Mouse (Mus musculus) kidney, postnatal 36 days (tissue): Measurements from ENCODE around the gene Ralgps1.

Experiments used
- DNase-seq, 2 experiments: peaks; one replicate each; pipeline ENCODE4 v3.0.0; 2021 to 2022; ENCODE audit warnings: mixed read lengths in 2 of 2

Ralgps1 gene

DNA sequence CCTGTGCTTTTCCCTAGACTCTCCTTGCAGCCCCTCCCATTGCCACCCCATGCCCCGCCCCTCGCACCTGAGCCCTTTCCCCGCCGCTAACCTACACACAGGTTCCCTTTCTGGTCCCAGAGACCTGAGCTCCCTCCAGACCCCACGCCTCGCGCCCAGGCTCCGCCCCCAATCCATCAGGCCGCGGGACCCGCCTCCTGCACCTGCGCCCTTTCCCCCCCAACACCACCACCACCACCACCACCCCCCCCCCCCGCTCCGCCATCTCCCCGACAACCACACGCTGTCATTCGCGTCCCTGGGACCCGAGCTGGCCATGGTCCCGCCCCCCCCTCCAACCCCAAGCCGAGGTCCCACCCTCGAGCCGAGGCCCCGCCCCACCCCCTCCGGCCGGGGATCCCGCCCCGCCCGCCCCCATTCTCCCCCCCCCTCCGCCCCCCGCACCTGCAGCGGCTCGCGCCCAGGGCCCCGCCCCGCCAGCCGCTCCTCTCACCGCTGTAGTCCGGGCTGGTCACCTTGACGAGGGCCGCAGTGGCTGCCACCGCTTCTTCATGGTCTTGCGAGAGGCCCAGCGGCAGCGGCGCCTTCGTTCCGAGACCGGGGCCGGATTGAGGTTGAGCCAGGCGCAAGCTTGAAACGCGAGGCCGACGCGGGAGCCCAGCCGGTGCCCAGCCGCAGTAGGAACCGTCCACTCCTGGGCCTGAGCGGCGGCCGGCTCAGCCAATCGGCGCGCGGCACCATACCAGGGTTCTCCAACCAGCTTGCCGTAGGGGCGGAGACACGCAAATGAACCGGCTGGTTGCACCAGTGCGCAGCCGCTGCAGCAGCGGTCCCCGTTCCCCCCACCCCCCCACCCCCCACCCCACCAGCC, at the start of gene Ralgps1:
TSS of gene Ralgps1 (minus strand) at position 710 of the 871 bp plus-strand sequence.
- peak; percentile 99 for DNase-seq

DNA sequence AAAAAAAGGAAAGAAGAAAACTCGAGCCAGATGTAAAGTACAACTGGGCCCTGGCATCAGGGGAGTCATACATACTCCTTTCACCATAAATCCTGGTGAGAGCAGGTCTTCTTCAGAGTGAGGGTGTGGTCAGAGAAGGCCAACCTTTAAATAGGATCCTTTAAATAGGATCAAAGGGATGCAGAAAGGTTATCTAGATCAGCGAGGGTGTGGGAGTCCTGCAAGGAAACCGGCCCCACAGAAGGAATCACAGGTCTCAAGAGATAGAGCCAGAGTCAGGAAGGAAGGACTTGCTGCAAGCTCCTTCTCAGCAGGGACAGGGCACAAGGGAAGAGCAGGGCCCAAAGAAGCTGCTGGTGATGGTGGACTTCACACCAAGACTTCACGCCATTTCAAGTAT, 46.2 kb upstream of the Ralgps1 start:
- DNase-seq = no peak

DNA sequence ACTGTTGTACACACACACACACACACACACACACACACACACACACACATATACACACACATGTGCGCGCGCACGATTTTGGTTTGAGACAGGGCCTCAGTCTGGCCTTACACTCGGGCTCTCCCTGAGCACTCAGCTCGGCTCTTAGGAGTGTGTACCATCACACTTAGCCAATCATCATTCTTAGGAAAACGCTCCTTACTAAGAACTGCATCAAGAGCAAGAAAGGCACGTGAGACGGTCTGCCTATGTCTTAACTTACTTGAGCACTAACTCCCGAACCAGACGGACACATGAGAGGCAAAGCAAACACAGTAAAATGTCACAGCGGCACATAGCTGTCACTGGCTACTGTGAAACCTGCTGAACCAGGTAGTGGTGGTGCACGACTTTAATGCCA, 42.7 kb upstream of the Ralgps1 start:
- no peak for DNase-seq

GRCm38 (mm10) chr2:33412111-33412510, 40.8 kb upstream of the Ralgps1 start:
- no peak for DNase-seq

GRCm38 (mm10) chr2:33403511-33404003, 32.3 kb upstream of the Ralgps1 start:
- no peak for DNase-seq

- DNase-seq = no peak
Observed at GRCm38 (mm10) chr2:33402638-33403037, 31.4 kb upstream of the Ralgps1 start.

- peak; percentile 50 to 85 for DNase-seq
Observed at GRCm38 (mm10) chr2:33402236-33402635, 30.9 kb upstream of the Ralgps1 start.

GRCm38 (mm10) chr2:33401217-33401616, 29.9 kb upstream of the Ralgps1 start:
- peak; percentile 29 to 71 for DNase-seq

DNA sequence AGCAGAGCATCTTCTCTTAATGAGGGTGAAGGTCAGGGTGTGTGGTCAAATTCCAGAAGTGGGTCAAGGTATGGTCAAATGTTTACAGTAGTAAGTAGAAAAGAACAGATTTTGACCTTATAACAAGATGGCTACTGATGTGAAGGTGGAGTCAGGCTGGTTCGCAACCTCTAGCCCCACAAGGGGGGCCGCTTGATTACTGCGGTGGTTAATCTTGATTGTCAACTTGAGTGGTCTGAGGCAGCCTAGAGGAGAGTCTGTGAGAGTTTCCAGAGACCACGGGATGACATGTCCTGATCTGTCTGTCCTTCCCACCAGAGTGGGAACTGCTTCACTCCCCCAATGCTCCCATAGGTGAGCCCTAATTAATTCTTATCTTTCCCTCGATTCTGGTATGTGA, 29.3 kb upstream of the Ralgps1 start:
- DNase-seq = no peak

GRCm38 (mm10) chr2:33399091-33399490, 27.8 kb upstream of the Ralgps1 start:
- no peak for DNase-seq

- no peak for DNase-seq
Observed at GRCm38 (mm10) chr2:33397036-33397435, 25.8 kb upstream of the Ralgps1 start.

GRCm38 (mm10) chr2:33395053-33395452, 23.8 kb upstream of the Ralgps1 start:
- no peak for DNase-seq

- DNase-seq = no peak
Observed at GRCm38 (mm10) chr2:33393951-33394635, 22.8 kb upstream of the Ralgps1 start.

- no peak for DNase-seq
Observed at GRCm38 (mm10) chr2:33393021-33393420, 21.7 kb upstream of the Ralgps1 start.

DNA sequence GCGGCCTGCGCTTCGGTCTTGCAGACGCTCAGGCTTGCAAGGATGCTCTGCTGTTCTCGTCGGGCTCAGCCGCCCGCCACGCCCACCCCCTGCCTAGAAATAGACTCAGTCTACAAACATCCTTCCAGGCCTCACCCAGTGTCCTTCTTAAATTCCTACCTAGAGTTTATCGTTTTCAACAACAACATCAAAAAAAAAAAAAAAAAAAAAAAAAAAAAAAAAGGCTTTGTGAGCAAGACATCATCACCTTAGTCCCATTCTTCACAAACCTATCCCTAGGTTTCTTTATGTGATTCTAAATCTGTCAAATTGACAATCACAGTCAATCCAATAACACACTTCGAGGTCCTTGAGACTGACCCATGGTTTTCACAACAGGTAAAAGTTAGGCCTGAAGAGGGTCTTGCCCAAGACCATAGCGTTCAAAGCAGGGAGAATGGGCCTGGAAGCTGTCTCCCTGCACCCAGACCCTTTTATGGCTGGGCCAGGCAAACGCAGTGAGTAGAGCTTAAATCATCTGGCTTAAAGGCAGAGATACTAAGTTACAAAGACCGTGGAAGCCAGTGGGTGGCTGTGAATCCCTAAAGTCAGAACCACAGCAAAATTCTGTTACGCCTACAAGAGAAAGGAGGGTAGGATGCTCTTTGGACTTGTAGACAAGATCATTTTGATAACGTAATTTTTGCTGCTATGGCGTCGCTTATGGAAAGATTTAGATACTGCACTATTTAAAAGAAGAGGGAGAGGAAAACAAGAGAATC, 542 bp upstream of the Ralgps1 start:
- DNase-seq = no peak

DNA sequence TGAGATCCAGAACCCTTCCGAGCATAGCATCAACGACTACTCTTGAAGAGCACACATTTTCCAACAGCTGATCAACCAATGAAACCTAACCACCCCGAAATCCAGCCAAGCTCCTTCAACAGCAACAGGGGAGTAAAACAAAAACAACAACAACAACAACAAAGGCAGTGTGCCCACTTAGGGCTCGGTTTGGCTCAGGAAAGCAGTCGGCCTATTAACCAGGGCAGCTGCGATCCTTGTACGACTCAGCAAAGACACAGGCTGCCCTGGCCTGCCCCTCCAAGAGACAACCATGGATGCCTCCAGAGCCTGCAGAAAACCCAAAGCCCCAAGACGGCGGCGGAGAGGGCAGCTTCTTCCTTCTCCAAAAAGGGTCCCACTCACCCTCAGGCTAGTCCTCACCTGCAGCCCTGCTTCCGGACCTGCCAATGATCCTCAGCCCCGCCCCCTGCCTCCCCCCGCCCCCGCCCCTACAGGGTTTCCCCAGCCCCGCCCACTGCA, 960 bp downstream of the Ralgps1 start:
- DNase-seq = no peak

DNA sequence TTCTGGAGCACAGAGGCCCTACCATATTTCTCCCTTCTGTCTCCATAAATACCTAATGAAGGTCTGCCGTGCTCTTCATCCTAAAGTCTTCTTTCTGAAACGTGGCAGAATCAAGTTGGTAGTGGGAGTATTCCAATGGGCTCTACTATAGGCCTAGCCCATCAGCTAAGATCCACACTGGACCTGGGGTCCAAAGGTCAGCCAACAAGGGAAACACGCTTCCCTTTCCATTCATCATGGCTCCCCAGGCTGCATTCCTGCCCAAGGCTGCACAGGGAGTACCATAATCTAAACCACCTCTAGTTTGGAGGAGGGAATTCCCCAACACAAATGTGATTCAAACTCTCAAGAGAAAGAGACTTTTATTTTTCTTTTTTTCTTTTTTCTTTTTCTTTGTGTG, 1.8 kb downstream of the Ralgps1 start:
- DNase-seq = peak in 1 of 2 experiments; percentile 46

- no peak for DNase-seq
Observed at GRCm38 (mm10) chr2:33368486-33368885, 2.8 kb downstream of the Ralgps1 start.

DNA sequence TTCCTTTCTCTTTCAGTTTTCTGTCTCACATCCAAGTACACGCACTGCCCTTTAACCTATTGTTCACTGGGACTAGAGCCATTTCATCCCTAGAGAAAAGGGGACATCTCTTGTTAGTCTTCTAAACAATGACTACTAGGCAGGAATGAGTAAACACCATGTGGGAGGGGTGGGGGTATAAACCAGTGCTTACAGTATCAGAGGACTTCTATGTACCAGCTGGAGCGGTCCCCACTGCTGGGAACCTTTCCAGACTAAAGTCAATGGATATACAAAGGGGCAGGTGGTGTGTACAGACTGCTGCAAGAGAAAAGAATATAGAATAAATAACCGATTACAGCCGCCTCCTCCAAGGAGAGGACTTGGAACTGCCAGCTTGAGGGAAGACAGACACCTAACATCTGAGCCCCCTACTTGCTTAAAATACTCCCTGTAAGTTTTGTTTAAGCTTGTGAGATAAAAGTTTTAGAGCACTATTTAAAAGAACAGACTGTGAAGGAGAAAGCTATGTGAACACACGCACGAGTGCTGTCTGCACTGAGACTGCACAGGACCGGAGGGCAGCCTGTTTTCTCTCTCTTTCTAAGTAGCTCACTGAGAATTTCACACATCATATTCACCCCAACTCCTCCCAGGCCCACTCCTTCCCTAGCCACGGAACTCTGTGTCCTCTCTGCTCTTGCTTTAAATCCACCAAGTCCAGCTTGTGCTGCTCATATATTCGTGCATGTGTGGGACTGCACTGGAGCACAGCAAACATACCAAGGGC, 5.4 kb downstream of the Ralgps1 start:
- peak; percentile 32 to 71 for DNase-seq

DNA sequence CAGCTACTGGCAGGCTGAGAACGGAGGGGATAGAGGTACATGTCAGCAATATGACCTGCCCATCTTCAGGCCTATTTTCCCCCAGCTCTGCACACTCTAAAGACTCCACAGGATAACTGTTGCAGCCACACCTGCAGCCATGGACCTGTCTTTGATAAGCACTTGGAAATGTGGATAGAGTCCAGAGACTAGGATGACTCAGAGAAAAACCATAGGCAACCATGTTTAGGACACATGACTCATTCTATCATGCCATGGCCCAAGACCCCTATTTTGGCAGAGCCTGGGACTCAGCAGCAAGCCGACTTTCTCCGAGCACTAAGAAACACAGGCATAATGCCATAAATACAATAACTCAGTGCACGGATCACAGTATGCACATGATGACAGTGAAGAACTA, 6.6 kb downstream of the Ralgps1 start:
- DNase-seq = no peak

DNA sequence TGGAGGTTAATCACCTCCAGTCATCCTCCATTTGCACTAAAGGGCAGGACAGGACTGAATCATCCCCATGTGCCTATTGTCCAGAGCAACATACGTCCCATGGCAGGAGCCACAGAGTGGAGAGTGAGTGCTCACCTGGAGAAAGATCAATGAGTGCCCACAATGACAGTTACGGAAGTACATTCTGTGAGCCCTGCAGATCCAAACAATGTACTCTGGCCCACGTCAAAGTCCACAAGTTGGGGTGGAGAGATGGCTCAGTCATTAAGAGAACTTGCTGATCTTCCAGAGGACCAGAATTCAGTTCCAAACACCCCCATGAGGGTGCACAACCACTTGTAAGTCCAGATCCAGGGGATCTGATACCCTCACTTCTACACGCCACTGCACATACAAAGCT, 7.4 kb downstream of the Ralgps1 start:
- peak; percentile 52 to 67 for DNase-seq

GRCm38 (mm10) chr2:33361139-33361716, 10.1 kb downstream of the Ralgps1 start:
- DNase-seq = peak in 1 of 2 experiments; percentile 28
